8 mouse cellular contexts compared by ENCODE assay signal in the genomic region with DNA sequence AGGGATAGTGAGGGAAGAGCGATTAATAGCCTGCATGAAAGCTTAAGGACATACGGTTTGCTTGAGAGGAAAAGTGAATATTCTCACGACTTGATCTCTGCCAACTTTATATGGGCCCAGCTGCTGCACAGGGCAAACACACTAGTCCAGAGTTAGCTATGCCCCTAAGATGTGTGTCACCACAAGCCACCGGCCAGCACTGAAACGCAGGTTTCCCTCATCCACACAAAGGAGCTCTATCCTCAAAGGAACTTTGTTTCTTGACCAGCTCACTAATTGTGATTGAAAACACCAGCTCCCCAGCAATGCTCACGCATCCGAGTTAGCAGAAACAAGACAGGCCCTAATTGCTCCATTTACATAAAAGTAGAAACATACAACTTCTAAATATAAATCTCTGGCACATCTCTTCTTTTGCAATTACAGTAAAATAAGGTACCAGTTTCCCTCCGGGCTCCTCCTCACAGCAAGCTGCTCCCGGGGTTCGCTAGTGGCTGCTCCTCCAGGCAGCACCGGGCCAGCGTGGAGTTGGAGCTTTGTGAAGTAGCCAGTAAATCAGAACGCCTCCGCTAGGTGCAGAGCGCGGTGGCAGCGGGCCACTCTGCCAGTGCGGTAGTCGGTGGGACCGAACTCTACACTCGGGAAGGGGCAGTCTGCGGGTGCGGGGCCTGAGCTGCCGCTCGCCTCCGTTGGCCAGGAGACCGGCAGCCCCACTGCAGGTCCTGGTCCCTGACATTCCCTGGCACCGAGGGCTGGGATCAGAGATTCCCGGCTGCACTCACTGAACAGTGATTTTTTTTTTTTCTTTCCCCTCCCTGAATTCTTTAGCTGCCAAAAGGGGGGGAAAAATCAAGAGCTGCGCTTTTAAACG. TPM values are rescaled to one million over a fixed set of nuclear protein-coding genes. Genes with fewer than 3 reads are reported as not detected.
DNase-seq lines count a peak whose midpoint lies in the region; ATAC-seq and TF ChIP-seq lines count a peak whose summit lies in the region.

A gene (plus strand): TSS at position 480 of the 871 bp plus-strand sequence.

- WGBS in intestine, embryonic 14.5 days: 11% methylated on average over 31 of the region's 31 CpGs
- WGBS in limb, embryonic 14.5 days: 6% methylated on average over 31 of the region's 31 CpGs
- WGBS in midbrain, embryonic 14.5 days: 7% methylated on average over 31 of the region's 31 CpGs
- 10% methylated on average over 31 of the region's 31 CpGs for WGBS in stomach, embryonic 16.5 days

- no peak for TF ChIP-seq POLR2A in limb, embryonic 14.5 days (IDR thresholded peaks at IDR 0.05; ENCODE audit: borderline replicate concordance, extremely low read depth, insufficient read depth, insufficient read length)

- H3K4me3 ChIP-seq in intestine, embryonic 14.5 days (ENCODE audit: low read depth, low read length): peak within 1 kb of the TSS; percentile 45
- peak within 1 kb of the TSS; percentile 38 for H3K4me3 ChIP-seq in limb, embryonic 14.5 days (replicated peaks; ENCODE audit: low read length)
- peak within 1 kb of the TSS; percentile 45 for H3K4me3 ChIP-seq in midbrain, embryonic 14.5 days (replicated peaks; ENCODE audit: low read depth, low read length)
- H3K4me3 ChIP-seq in stomach, embryonic 16.5 days (replicated peaks; ENCODE audit: low read length): peak within 1 kb of the TSS; percentile 53

- peak; percentile 31 to 36 for DNase-seq in lung, adult 18-20 months
- DNase-seq in lung, postnatal 25 days (ENCODE audit: low spot score): no peak
- DNase-seq in gastrocnemius, postnatal 4 days (ENCODE audit: low spot score in 2 of 2): peak; percentile 28 to 46
- DNase-seq in intestine, embryonic 14.5 days (ENCODE audit: low spot score): peak; percentile 79
- peak; percentile 34 for DNase-seq in limb, embryonic 14.5 days (ENCODE audit: low spot score)
- DNase-seq in midbrain, embryonic 14.5 days: peak; percentile 72

- no peaks in the 10 kb centered on the region for H3K36me3 ChIP-seq in intestine, embryonic 14.5 days (ENCODE audit: control insufficient read depth, insufficient read depth, low read length)
- H3K36me3 ChIP-seq in limb, embryonic 14.5 days (ENCODE audit: control insufficient read depth, insufficient read depth, low read length): no peaks in the 10 kb centered on the region
- H3K36me3 ChIP-seq in midbrain, embryonic 14.5 days (ENCODE audit: control insufficient read depth, insufficient read depth, low read length): no peaks in the 10 kb centered on the region
- H3K36me3 ChIP-seq in stomach, embryonic 16.5 days (ENCODE audit: control insufficient read depth, insufficient read depth, low read length): no peaks in the 10 kb centered on the region

- no peaks in the 10 kb centered on the region for H3K9me3 ChIP-seq in intestine, embryonic 14.5 days (ENCODE audit: control insufficient read depth, low read length)
- no peaks in the 10 kb centered on the region for H3K9me3 ChIP-seq in limb, embryonic 14.5 days (ENCODE audit: control insufficient read depth, low read length)
- H3K9me3 ChIP-seq in midbrain, embryonic 14.5 days (ENCODE audit: control insufficient read depth, low read length): no peaks in the 10 kb centered on the region
- H3K9me3 ChIP-seq in stomach, embryonic 16.5 days (replicated peaks; ENCODE audit: control insufficient read depth, low read length): no peaks in the 10 kb centered on the region

- H3K9ac ChIP-seq in intestine, embryonic 14.5 days (ENCODE audit: low read length): peak within 1 kb of the TSS; percentile 48
- H3K9ac ChIP-seq in limb, embryonic 14.5 days (ENCODE audit: low read depth, low read length, severe bottlenecking): peak within 1 kb of the TSS; percentile 56
- H3K9ac ChIP-seq in midbrain, embryonic 14.5 days (replicated peaks; ENCODE audit: low read length): peak within 1 kb of the TSS; percentile 48
- H3K9ac ChIP-seq in stomach, embryonic 16.5 days (ENCODE audit: low read length): peak within 1 kb of the TSS; percentile 74

- H3K4me2 ChIP-seq in intestine, embryonic 14.5 days (ENCODE audit: low read length): peak within 1 kb of the TSS; percentile 94
- H3K4me2 ChIP-seq in limb, embryonic 14.5 days (replicated peaks; ENCODE audit: low read depth, low read length, severe bottlenecking): peak within 1 kb of the TSS; percentile 66
- peak within 1 kb of the TSS; percentile 87 for H3K4me2 ChIP-seq in midbrain, embryonic 14.5 days (ENCODE audit: low read length)
- peak within 1 kb of the TSS; percentile 89 for H3K4me2 ChIP-seq in stomach, embryonic 16.5 days (ENCODE audit: low read depth, low read length)

- H3K4me1 ChIP-seq in intestine, embryonic 14.5 days (replicated peaks; ENCODE audit: control insufficient read depth, insufficient read depth, low read length): 0 out of 2 replicates have a peak, but pooled peaks cover 3% of the 10 kb centered on the region
- H3K4me1 ChIP-seq in limb, embryonic 14.5 days (ENCODE audit: control insufficient read depth, insufficient read depth, low read length): peaks cover 12% of the 10 kb centered on the region
- H3K4me1 ChIP-seq in midbrain, embryonic 14.5 days (ENCODE audit: control insufficient read depth, insufficient read depth, low read length): no peaks in the 10 kb centered on the region
- 0 out of 2 replicates have a peak, but pooled peaks cover 3% of the 10 kb centered on the region for H3K4me1 ChIP-seq in stomach, embryonic 16.5 days (ENCODE audit: control insufficient read depth, insufficient read depth, low read length)

- H3K27me3 ChIP-seq in intestine, embryonic 14.5 days (replicated peaks; ENCODE audit: control insufficient read depth, insufficient read depth, low read length): peaks cover 17% of the 10 kb centered on the region
- peaks cover 8% of the 10 kb centered on the region; the same call in 1 of the 2 replicates for H3K27me3 ChIP-seq in limb, embryonic 14.5 days (ENCODE audit: control insufficient read depth, insufficient read depth, low read length)
- 0 out of 2 replicates have a peak, but pooled peaks cover 3% of the 10 kb centered on the region for H3K27me3 ChIP-seq in midbrain, embryonic 14.5 days (ENCODE audit: control insufficient read depth, insufficient read depth, low read length)
- H3K27me3 ChIP-seq in stomach, embryonic 16.5 days (ENCODE audit: control insufficient read depth, insufficient read depth, low read length): no peaks in the 10 kb centered on the region

- peak; percentile 79 for ATAC-seq in common myeloid progenitor, adult 5-6 weeks (replicated peaks; ENCODE audit: low read depth, poor library complexity, severe bottlenecking)
- peak; percentile 75 for ATAC-seq in intestine, embryonic 14.5 days (replicated peaks; ENCODE audit: low FRiP score, low TSS enrichment, low read depth)
- ATAC-seq in limb, embryonic 14.5 days (ENCODE audit: low FRiP score, low read depth): peak; percentile 54
- ATAC-seq in midbrain, embryonic 14.5 days (ENCODE audit: low FRiP score, low TSS enrichment): peak; percentile 57
- peak; percentile 77 for ATAC-seq in stomach, embryonic 16.5 days (ENCODE audit: insufficient read depth, low FRiP score)

- H3K27ac ChIP-seq in intestine, embryonic 14.5 days (ENCODE audit: low read depth): no peak within 1 kb of the TSS
- peak within 1 kb of the TSS; percentile 8 for H3K27ac ChIP-seq in limb, embryonic 14.5 days (replicated peaks; ENCODE audit: low read depth, low read length)
- no peak within 1 kb of the TSS for H3K27ac ChIP-seq in midbrain, embryonic 14.5 days (replicated peaks; ENCODE audit: low read depth, low read length)
- H3K27ac ChIP-seq in stomach, embryonic 16.5 days (ENCODE audit: low read length): peak within 1 kb of the TSS; percentile 43; the same call in 1 of the 2 replicates

RNA-seq across cellular contexts. Expression of the gene that starts here (rescaled TPM):
- total RNA-seq in common myeloid progenitor, adult 5-6 weeks (2017): 0.15 and 1.3 TPM in 2 replicates
- total RNA-seq in gastrocnemius, postnatal 4 days (2021): 1 to 10 TPM; 4.1 to 4.5 TPM
- 1.6 and 2.2 TPM in 2 replicates for polyA plus RNA-seq in intestine, embryonic 14.5 days (2014; fragmentation: Nextera tagmentation; extraction: Ambion mirVana)
- polyA plus RNA-seq in limb, embryonic 14.5 days (2012; rRNA removed): 5.2 and 5.7 TPM in 2 replicates
- 10.0 and 11.5 TPM in 2 replicates for polyA plus RNA-seq in limb, embryonic 14.5 days (2014; fragmentation: Nextera tagmentation; extraction: Ambion mirVana)
- 0.36 and 0.45 TPM in 2 replicates for polyA plus RNA-seq in midbrain, embryonic 14.5 days (2014; fragmentation: Nextera tagmentation; extraction: Ambion mirVana)
- polyA plus RNA-seq in stomach, embryonic 16.5 days (2015; fragmentation: Nextera tagmentation; extraction: Ambion mirVana): 4.2 and 4.6 TPM in 2 replicates

Comparison
In these comparisons a context has a peak if more than half of its experiments do, and no peak if none do; other contexts are left out.
1. Peak in DNase-seq, ATAC-seq, H3K4me3 ChIP-seq, H3K9ac ChIP-seq and H3K4me2 ChIP-seq in midbrain, embryonic 14.5 days; RNA of the gene not detected or under 1 TPM.
2. H3K27ac ChIP-seq: peak in limb, embryonic 14.5 days (single experiment) and stomach, embryonic 16.5 days (single experiment); none in intestine, embryonic 14.5 days (single experiment) and midbrain, embryonic 14.5 days (single experiment).
3. Peak in every context shown above with its lines, with median percentiles within 50 percentile points of each other: ATAC-seq, H3K4me2 ChIP-seq, H3K4me3 ChIP-seq and H3K9ac ChIP-seq.